Mouse (Mus musculus) neural tube, embryonic 13.5 days (tissue): ENCODE results near the gene Arhgef25. TPM values are rescaled to one million over a fixed set of nuclear protein-coding genes. Genes with fewer than 3 reads are reported as not detected.

Experiments used
- ATAC-seq: fragments of 200-750 bp; cut with Nextera tagmentation; 2 replicates; pipeline ENCODE4 v1.8.0; 2017; ENCODE audit warnings: low read depth, mild to moderate bottlenecking, moderate TSS enrichment, moderate library complexity
- H3K27ac ChIP-seq: fragments of 300-500 bp; sonication (generic); replicated peaks from 2 replicates; pipeline ENCODE4 v1.5.1; 2015; ENCODE audit warnings: moderate library complexity, mild to moderate bottlenecking, inconsistent platforms
- H3K27me3 ChIP-seq: fragments of 300-500 bp; sonication (generic); 2 replicates; pipeline ENCODE4 v1.6.1; 2015; ENCODE audit warnings: mild to moderate bottlenecking, inconsistent platforms
- H3K36me3 ChIP-seq: fragments of 300-500 bp; sonication (generic); 2 replicates; pipeline ENCODE4 v1.6.1; 2015; ENCODE audit warnings: mild to moderate bottlenecking, inconsistent platforms
- H3K4me1 ChIP-seq: fragments of 300-500 bp; sonication (generic); replicated peaks from 2 replicates; pipeline ENCODE4 v1.6.1; 2015; ENCODE audit warnings: inconsistent platforms
- H3K4me2 ChIP-seq: fragments of 300-500 bp; sonication (generic); 2 replicates; pipeline ENCODE4 v1.6.1; 2015; ENCODE audit warnings: inconsistent platforms, mild to moderate bottlenecking, moderate library complexity
- H3K4me3 ChIP-seq: fragments of 300-500 bp; sonication (generic); 2 replicates; pipeline ENCODE4 v1.5.1; 2015; ENCODE audit warnings: mild to moderate bottlenecking, inconsistent platforms
- H3K9ac ChIP-seq: fragments of 300-500 bp; sonication (generic); 2 replicates; pipeline ENCODE4 v1.6.1; 2015; ENCODE audit warnings: moderate library complexity, mild to moderate bottlenecking, inconsistent platforms
- H3K9me3 ChIP-seq: fragments of 300-500 bp; sonication (generic); 2 replicates; pipeline ENCODE4 v1.6.1; 2016; ENCODE audit warnings: inconsistent platforms
- WGBS: fragments of 180-500 bp; shearing (Covaris S2); methylation state at CpG from one replicate; pipeline ENCODE4 v1.1.7; 2015; 5-methylcytosine and 5-hydroxymethylcytosine counted together
- polyA plus RNA-seq: library from polyadenylated mRNA; unstranded; fragments of >200 nt; fragmentation: Nextera tagmentation; extraction: Ambion mirVana; gene quantifications from 2 replicates; pipeline ENCODE4 v1.2.1, GENCODE M21; 2015

Arhgef25 gene
- polyA plus RNA-seq, 1 experiment from 2014 or later = 38.1 TPM

DNA sequence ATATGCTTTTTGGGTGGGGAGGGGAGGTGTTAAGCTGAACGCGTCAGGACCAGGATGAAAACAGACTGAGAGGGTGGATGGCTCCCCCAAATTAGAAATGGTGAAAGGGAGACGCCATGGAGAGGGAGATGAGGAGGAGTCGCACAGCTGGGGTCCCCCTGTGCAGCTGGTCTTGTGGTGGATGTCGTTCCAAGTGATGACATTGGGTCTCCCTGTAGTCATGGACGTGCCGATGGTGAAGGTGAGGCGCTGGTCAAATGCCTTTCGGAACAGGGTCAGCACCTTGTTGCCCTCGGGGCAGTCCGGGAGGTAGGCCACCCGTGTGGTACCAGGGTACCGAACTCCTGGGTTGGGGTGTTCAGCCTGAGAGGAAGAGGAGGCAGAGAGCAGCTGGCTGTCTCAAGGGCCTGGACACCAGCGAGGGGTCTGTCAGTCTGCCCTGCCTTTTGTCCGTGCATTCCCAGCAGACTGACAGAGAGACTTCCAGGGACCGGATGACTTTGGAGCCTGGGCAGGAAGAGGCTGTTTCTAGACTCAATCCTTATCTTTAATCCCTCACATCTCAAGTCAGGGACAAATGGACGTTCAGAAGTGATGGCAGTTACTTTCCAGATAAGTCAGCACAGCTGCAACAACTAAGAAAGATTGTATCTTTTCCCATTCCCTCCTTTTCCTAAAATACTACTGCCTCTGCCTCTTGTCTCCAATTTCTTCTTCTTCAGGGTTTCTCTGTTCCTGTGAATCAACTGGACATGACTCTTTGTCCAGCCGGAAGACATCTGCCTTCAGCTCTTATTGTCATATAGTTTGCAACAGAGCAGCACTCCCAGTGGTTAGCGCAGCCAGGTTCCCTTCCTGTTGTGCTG lies 1.5 kb upstream of the Arhgef25 start:
- WGBS = 78% methylated on average over 19 of the region's 19 CpGs
- Histone ChIP-seq H3K36me3 (peaks cover 33% of the 10 kb centered on the region), H3K4me3 (no peak overlapping the region), H3K9ac (0 out of 2 replicates have a peak overlapping the region, but pooled peaks have one; percentile 17), H3K4me2 (0 out of 2 replicates have a peak overlapping the region, but pooled peaks have one; percentile 85), H3K27me3 (peaks cover 3% of the 10 kb centered on the region; the same call in 1 of the 2 replicates), H3K9me3 (no peaks in the 10 kb centered on the region), H3K27ac (no peak overlapping the region), H3K4me1 (peaks cover 75% of the 10 kb centered on the region)
- no peak for ATAC-seq

DNA sequence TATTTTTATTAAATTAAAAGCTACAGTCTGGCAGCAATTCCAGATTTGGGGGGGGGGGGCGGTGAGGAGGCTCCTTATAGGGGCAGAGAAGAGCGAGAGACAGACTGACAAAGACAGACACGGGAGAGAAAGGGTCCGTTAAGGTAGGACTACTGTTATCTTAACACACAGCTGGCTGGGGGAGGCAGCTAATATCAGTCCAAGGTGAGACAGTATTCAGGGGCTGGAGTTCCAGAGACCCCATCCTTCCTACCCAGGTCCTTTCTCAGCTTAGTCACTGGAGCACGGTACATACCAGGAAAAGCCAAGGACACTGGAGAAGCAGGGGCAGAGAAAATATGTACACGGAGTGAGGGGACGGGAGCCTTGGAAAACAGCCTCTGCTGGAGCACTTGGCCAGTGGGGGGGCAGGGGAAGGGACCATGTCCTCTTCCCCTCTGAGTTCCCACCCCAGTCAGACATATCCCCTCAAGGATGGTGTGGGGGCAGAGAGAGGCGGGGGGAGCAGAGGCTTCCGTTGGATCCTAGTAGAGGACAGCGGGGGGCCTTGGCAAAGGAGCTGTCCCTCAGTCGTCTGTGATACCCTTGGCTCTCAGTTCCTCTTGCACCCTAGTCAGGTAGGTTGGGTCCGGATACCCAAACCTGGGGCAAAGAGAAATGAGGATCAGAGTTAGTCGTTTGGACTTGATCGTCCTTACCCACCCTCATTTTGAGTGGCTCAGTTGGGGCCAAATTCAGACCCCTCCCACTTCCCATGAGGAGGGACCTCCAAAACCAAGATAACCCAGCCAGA lies 711 bp upstream of the Arhgef25 start:
- H3K9ac ChIP-seq = peak overlapping the region; percentile 88
- H3K27me3 ChIP-seq = peaks cover 3% of the 10 kb centered on the region; the same call in 1 of the 2 replicates
- WGBS = 37% methylated on average over 14 of the region's 14 CpGs
- peaks cover 69% of the 10 kb centered on the region for H3K4me1 ChIP-seq
- H3K36me3 ChIP-seq = peaks cover 39% of the 10 kb centered on the region
- ATAC-seq = no peak
- peak overlapping the region; percentile 86 for H3K27ac ChIP-seq
- peak overlapping the region; percentile 63; the same call in 1 of the 2 replicates for H3K4me3 ChIP-seq
- H3K9me3 ChIP-seq = no peaks in the 10 kb centered on the region
- H3K4me2 ChIP-seq = peak overlapping the region; percentile 85

DNA sequence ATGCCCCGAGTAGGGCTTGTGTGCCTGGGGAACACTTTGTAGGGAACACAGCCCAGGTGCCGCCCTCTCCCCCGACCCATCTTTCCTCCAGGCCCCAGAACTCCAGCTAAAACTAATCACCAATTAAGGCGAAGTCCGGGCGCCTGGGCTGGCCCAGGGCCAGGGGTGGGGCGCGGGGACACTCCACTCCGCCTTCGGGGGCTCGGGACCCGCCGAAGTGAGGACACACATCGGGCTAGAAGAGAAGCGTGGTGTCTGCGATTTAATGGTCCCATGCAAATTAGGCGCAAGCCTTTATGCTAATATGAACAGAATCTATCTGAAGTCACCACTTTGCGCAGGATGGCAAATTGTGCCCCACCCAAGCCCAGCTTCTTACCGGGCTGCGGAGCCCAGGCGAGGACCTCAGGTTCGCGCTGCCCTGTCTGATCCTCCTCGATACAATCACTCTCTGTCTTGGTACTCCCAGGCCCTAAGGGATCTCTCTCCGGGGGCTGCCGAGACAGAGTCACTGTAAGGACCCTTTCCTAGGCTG lies 700 bp downstream of the Arhgef25 start:
- Histone ChIP-seq H3K9ac (peak overlapping the region; percentile 88), H3K4me1 (peaks cover 69% of the 10 kb centered on the region), H3K9me3 (no peaks in the 10 kb centered on the region), H3K4me3 (peak overlapping the region; percentile 63), H3K27me3 (peaks cover 3% of the 10 kb centered on the region), H3K4me2 (peak overlapping the region; percentile 85), H3K27ac (peak overlapping the region; percentile 86), H3K36me3 (peaks cover 45% of the 10 kb centered on the region)
- ATAC-seq = peak; percentile 10
- 1% methylated on average over 26 of the region's 26 CpGs for WGBS

DNA sequence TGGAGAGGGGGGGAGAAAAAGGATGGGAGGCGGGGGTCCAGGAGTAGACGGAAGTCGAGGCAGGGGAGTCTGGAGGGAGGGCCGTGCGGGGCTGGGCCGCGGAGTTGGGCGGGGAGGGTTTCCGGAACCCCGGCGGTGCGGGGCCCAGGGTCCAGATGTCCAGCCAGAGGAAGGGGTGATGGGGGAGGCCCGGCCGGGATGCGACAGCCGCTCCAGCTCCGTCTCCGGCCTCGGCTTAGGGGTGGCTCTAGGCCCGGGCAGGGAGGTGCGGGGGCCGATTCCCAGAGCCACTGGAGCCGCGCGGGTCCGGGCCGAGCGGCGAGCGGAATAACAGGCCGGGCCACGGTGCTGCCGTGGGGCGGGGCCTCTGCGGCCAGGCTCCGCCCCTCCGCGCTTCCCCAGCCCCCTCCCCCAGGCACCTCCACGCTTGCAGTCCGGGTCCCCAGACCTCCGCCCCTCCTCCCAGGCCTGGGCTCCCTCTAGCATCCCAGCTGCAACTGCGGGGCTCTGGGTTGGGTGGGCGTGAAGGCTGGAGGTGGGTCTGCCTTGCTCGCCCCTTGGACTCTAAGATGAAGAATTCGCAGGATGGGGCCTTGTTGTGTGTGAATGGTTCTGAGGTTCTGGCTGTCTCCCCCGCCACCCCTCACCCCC lies 1.3 kb downstream of the Arhgef25 start:
- peak; percentile 82 for ATAC-seq
- peaks cover 3% of the 10 kb centered on the region for H3K27me3 ChIP-seq
- H3K9ac ChIP-seq = peak overlapping the region; percentile 88
- peaks cover 45% of the 10 kb centered on the region for H3K36me3 ChIP-seq
- under 1% methylated on average over 43 of the region's 46 CpGs for WGBS
- peaks cover 73% of the 10 kb centered on the region for H3K4me1 ChIP-seq
- H3K4me3 ChIP-seq = peak overlapping the region; percentile 63
- peak overlapping the region; percentile 86 for H3K27ac ChIP-seq
- peak overlapping the region; percentile 85 for H3K4me2 ChIP-seq
- no peaks in the 10 kb centered on the region for H3K9me3 ChIP-seq

DNA sequence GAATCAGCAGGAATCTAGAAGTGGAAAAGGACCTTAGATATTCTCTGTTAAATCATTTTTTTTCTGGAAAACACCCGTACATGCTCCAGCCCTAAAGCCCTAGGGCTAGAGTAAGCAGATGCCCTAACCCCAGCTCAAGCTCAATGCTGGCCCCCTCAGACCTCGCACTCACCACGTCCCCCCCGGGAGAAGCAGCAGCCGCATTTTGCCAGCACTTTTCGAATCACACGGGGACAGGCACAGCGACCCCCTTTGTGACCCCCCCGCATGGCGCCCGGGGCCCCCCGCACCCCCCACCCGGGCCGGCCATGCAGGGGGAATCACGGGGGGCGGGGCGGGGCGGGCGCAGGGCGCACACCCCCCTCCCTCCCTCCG lies 1.8 kb downstream of the Arhgef25 start:
- Histone ChIP-seq H3K27ac (peak overlapping the region; percentile 86), H3K9ac (peak overlapping the region; percentile 88), H3K4me3 (peak overlapping the region; percentile 63), H3K4me1 (peaks cover 71% of the 10 kb centered on the region), H3K27me3 (peaks cover 7% of the 10 kb centered on the region), H3K9me3 (no peaks in the 10 kb centered on the region), H3K36me3 (peaks cover 44% of the 10 kb centered on the region), H3K4me2 (peak overlapping the region; percentile 85)
- under 1% methylated on average over 10 of the region's 21 CpGs for WGBS
- ATAC-seq = peak; percentile 28; the same call in 1 of the 2 replicates

DNA sequence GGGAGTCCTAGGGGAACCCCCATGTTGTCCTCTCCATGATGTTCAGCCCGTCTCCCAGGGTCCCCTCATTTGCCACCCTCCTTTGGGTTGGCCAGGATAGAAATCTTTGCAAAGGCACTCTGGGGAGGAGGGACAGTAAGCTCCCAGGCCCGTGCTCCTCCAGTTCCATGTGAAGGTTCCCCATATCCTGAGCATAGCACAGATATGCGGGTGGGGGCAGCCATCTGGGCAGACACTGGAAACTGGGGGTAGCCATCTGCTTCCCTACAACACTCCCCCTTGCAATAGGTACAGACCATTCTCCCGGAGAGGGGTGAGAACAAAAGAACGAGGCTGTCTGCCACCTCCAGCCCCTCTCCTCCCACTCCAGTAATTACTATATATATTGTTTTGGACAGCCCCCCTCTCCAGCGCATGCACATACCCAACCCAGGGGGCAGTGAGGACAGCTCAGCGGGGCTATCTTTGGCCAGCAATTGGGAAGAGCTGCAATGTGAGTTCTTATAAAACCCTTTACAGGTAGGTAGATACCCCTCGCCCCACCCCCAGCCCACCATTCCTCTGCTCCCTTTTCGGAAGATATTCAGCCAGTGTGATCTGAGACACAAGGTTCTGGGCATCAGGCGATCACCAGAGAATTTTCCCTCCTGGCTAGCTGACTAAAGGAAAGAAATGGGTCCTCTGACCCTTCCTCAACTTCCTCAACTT lies 2.4 kb downstream of the Arhgef25 start:
- WGBS = 20% methylated on average over 10 of the region's 10 CpGs
- peak overlapping the region; percentile 63 for H3K4me3 ChIP-seq
- H3K9ac ChIP-seq = peak overlapping the region; percentile 88
- H3K27me3 ChIP-seq = peaks cover 13% of the 10 kb centered on the region
- ATAC-seq = no peak
- peaks cover 44% of the 10 kb centered on the region for H3K36me3 ChIP-seq
- peak overlapping the region; percentile 85 for H3K4me2 ChIP-seq
- peaks cover 66% of the 10 kb centered on the region for H3K4me1 ChIP-seq
- H3K9me3 ChIP-seq = no peaks in the 10 kb centered on the region
- H3K27ac ChIP-seq = peak overlapping the region; percentile 86

DNA sequence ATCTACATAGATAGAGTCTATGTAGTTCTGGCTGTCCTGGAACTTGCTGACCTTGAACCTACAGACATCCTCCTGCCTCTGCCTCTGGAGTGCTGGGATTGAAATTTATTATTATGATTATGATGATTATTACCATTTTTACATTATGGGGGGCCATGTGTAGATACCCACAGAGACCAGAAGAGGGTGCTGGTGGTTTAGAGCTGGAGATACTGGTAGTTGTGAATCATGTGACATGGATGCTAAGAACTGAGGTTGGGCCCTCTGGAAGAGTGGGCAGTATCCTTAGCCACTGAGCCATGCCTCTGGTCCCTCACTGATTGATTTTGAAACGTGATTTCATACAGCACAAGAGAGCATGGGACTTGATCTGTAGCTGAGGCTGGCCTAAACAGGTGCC lies 3.4 kb downstream of the Arhgef25 start:
- no peak overlapping the region for H3K4me3 ChIP-seq

DNA sequence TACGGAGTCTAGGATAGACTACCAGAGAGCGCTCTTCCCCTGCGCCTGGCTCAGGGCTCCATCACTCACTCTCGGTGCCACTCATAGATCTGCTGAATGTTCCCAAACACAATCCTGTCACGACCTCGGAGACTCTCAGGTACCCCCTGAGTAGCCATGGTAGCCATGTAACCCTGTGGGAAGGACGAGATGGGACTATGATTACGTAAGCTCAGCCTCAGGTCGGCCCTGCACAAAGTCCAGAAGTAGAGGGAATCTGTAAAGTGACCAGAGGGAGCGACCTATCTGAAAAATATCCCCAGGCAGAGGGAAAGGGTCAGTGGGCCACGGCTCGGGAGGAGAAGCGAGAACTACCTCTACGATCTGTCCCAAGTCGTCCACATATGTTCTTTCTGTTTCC lies 4.4 kb downstream of the Arhgef25 start:
- no peaks in the 10 kb centered on the region for H3K9me3 ChIP-seq
- H3K27ac ChIP-seq = no peak overlapping the region
- no peak overlapping the region for H3K4me2 ChIP-seq
- 85% methylated on average over 15 of the region's 15 CpGs for WGBS
- peaks cover 27% of the 10 kb centered on the region for H3K36me3 ChIP-seq
- ATAC-seq = no peak
- no peak overlapping the region for H3K4me3 ChIP-seq
- peaks cover 53% of the 10 kb centered on the region for H3K4me1 ChIP-seq
- H3K9ac ChIP-seq = no peak overlapping the region
- peaks cover 32% of the 10 kb centered on the region for H3K27me3 ChIP-seq

More for the DNA sequence above, 3.4 kb downstream of the Arhgef25 start:
- Histone ChIP-seq H3K27ac (no peak overlapping the region), H3K4me2 (no peak overlapping the region), H3K4me1 (peaks cover 61% of the 10 kb centered on the region), H3K36me3 (peaks cover 36% of the 10 kb centered on the region), H3K9ac (no peak overlapping the region), H3K9me3 (no peaks in the 10 kb centered on the region), H3K27me3 (peaks cover 23% of the 10 kb centered on the region)
- ATAC-seq = no peak
- WGBS = 81% methylated on average over 1 of the region's 1 CpGs

DNA sequence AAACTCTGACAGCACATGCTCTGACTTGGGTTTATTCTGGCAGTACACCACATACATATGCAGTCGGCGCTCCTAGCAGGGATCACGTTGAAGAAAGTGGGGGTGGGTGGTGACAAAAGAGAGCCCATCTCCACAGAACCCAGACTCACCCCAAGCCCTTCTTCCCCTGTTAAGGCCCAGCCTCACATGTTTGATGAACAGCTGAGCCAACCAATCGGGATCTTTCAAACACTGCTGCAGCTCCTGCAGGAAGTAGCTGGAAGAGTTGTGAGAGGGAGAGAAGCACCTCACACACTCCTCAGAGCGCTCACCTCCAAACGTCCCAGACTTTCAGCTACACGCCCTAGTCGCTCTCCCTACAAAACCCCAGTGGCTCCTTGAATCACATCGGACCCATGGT lies 4.8 kb downstream of the Arhgef25 start:
- Histone ChIP-seq H3K4me3 (no peak overlapping the region), H3K36me3 (peaks cover 25% of the 10 kb centered on the region), H3K27ac (no peak overlapping the region), H3K9me3 (no peaks in the 10 kb centered on the region), H3K4me1 (peaks cover 53% of the 10 kb centered on the region), H3K9ac (no peak overlapping the region), H3K27me3 (peaks cover 36% of the 10 kb centered on the region), H3K4me2 (no peak overlapping the region)
- no peak for ATAC-seq
- WGBS = 72% methylated on average over 9 of the region's 9 CpGs

DNA sequence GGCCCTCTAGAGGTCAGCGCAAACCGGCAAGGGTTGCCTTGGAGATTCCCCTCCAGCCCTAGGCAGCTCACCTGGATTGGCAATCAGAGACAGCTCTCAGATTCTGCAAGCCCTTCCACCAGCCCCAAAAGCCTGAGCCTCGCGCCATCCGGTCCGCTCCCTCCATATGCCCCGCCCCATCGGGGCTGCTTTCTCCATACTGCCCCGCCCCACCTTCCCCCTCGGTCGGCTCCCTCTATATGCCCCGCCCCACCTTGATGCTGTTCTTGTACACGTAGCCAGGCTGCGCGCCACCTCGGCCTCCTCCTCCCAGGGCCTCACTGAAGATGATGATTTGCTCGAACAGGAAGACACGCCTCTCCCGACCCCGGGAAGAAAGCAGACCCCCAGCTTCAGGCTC lies 6.1 kb downstream of the Arhgef25 start:
- H3K9ac ChIP-seq = peak overlapping the region; percentile 34; the same call in 1 of the 2 replicates
- H3K4me2 ChIP-seq = peak overlapping the region; percentile 30

DNA sequence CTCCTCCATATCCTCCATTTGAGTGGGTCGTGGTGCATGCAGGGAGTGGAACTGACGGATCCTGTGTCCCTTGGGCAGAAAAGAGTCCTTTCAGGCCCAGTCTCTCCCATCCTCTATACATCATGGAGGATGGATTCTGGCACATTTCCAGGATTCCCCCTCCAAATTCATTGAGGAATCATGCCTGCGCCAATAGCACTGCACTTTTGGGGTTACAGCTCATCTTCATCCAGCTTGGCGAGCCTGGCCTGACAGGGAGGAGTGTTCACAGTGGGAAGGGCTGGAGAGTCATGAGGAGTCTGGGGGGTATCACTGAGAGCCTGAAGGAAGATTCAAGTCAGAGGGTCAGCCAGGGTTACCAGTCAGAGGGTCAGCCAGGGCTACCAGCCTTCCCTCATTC lies 7.3 kb downstream of the Arhgef25 start:
- Histone ChIP-seq H3K4me2 (no peak overlapping the region), H3K27me3 (peaks cover 61% of the 10 kb centered on the region), H3K9me3 (no peaks in the 10 kb centered on the region), H3K27ac (no peak overlapping the region), H3K4me1 (peaks cover 50% of the 10 kb centered on the region), H3K4me3 (no peak overlapping the region), H3K36me3 (peaks cover 25% of the 10 kb centered on the region), H3K9ac (no peak overlapping the region)
- 75% methylated on average over 4 of the region's 4 CpGs for WGBS
- no peak for ATAC-seq

More for the DNA sequence above, 6.1 kb downstream of the Arhgef25 start:
- no peaks in the 10 kb centered on the region for H3K9me3 ChIP-seq
- H3K4me3 ChIP-seq = no peak overlapping the region
- H3K27me3 ChIP-seq = peaks cover 50% of the 10 kb centered on the region
- H3K27ac ChIP-seq = no peak overlapping the region
- WGBS = 15% methylated on average over 20 of the region's 20 CpGs
- ATAC-seq = no peak
- peaks cover 46% of the 10 kb centered on the region for H3K4me1 ChIP-seq
- H3K36me3 ChIP-seq = peaks cover 25% of the 10 kb centered on the region
